Mouse (Mus musculus): ENCODE measurements at regions not wholly inside any gene's neighbourhood (a gene's known extent, or its start where the extent isn't known, plus 50 kb on each side); places are given as distances from the start of the nearest gene placed in this dataset.
"Not testable (repeated sequence)": the region's sequence is repeated elsewhere in the genome, so short reads cannot be mapped to it uniquely, and the experiment has no call there.

DNA sequence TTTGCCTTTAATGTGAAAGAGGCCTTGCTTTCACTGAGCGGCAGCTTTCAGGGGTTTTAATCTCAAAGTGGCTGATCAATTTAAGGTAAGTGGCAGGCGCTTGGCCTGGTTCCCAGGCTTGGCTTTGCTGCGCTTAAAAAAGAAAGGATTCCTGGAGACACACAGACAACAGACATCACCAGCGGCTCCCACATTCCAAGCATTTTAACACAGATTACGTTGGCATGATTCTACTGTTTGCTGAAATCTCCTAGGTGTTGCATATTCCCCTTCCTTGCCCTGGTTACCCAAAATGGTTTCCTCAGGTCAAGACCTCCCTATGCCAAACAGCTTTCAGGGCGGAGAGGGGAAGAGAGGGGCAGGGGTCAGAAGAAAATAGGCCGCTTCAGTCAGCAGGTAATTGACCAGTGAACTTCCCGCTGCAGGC, 51.3 kb upstream of the Cdk6 start:
- not testable (repeated sequence) for TF ChIP-seq EP300, CTCF (IDR thresholded peaks at IDR 0.05; ENCODE audit: low read depth)

Data from liver, embryonic 14.5 days (tissue).